Mouse (Mus musculus) lung, adult 2 months (tissue): ENCODE data around the gene 1700086D15Rik.

Source experiments
- CTCF ChIP-seq: fragments of 200-500 bp; IDR thresholded peaks from 2 replicates; pipeline ENCODE4 v1.5.1; 2011; ENCODE audit warnings: mild to moderate bottlenecking, low read length, control low read depth; ENCODE audit not compliant: insufficient read depth
- POLR2A ChIP-seq: fragments of 200-500 bp; IDR thresholded peaks from 2 replicates; pipeline ENCODE4 v1.6.1; 2011; ENCODE audit warnings: low read depth, mild to moderate bottlenecking, control low read depth, low read length, borderline replicate concordance; ENCODE audit errors: extremely low read depth

DNA sequence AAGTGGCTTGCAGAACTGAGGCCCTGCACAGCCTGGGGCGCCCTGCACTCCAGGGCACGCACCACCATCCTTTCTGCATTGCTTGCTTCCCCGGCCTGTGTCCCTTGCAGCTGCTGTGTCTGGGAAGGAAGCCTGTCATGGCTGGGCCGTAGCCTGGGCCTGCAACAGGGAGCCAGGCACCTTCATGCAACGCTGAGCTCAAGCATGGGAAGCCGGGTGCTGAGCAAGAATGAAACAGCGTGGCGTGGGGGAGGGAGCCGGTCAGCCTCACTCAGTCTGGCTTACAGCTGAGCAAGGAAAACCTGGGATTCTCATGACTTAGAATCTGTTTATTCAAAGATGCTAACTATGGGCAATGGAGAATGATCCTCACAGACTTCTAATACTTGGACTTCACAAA lies 33.1 kb downstream of the 1700086D15Rik start:
- TF ChIP-seq CTCF (no peak), POLR2A (no peak)
